Mouse (Mus musculus) erythroblast, adult 5-6 weeks (primary cell): Measurements from ENCODE around the gene Pkd1l1. TPM values are rescaled to one million over a fixed set of nuclear protein-coding genes. Genes with fewer than 3 reads are reported as not detected.

Source experiments
- ATAC-seq: replicated peaks from 2 replicates; pipeline ENCODE4 v1.8.0; 2016; ENCODE audit warnings: moderate number of reproducible peaks, mild to moderate bottlenecking, moderate TSS enrichment, inconsistent platforms; ENCODE audit not compliant: poor library complexity, low FRiP score, severe bottlenecking
- total RNA-seq, 2 experiments: library from RNA; stranded (forward) in 1 of 2; stranded (reverse) in 1 of 2; fragments of 150-400 nt in 1 of 2; fragments of 200-764, 138-1000 nt in 1 of 2; gene quantifications; 2 replicates each; pipeline versions ENCODE4 v1.2.3 to v1.2.4; 2015 to 2017; ENCODE audit warnings: low replicate concordance in 2 of 2

Gene Pkd1l1
- total RNA-seq, 2 experiments from 2014 or later = 0.77 to 3.5 TPM

DNA sequence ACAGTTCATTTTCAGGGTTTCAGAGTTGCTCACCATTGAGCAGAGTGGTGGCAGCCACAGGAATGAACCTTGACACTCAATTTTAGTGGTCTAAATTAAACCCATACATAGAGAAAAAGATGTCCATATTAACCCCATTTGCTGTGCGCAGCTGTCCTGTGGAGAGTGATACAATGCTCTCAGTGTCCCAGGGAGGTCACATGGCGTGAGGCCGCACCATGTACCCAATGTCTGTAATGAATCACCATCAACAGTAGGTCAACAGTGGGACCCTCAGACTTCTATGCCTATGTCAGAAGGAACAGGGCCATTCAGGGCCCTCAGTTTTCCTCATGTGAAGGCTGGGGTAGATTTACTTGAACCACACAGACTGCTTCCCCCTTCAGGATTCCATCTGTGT, 143.5 kb downstream of the Pkd1l1 start:
- no peak for ATAC-seq

DNA sequence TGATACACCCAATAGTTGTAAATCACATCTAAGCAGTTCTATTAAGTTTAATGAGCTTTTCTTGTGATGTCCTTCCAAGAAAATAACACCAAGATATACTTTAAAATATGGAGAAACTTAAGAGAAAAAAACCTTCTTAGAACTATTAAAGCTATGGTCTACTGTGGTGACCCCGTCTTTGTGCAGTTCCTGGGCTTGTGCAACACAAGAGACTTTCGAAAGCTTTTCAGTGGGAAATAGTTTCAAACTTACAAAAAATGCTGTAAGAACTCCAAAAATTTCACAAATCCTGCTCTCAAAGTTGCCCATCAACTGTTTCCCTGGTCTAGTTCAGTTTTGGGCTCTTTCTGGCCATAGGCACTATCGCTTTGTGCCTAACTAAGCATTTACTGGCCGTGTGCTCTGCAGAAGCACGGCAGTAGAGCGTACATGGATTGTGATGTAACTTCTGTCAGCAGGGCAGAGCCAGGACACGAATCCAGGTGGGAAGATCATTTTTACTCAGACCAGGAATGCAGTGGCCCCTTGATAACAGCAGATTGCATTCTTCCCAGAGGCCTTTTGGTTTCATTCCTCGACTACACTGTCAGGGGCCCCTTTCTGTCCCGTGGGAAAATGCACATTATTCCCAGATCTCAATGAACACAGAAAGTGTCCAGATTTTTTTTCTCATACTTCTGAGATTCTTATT, 144.1 kb downstream of the Pkd1l1 start:
- no peak for ATAC-seq

DNA sequence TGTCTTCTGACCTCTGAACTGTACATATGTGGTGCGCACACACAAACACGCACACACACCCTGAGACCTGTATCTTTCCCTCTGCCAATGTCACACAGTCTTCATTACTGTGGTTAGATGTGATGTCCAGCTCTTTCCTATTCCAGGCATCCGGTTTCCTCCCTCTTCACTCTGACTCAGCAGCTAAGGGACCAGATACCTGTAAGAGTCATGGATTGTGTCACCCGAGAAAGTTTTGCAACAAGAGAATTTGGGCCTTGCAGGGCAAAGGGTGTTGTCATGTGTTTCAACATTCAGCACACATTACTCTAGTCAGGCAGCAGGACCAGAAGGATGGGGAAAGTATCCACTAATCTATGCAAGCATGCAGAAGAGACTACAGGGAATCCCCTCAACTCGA, 146.5 kb downstream of the Pkd1l1 start:
- ATAC-seq = no peak

DNA sequence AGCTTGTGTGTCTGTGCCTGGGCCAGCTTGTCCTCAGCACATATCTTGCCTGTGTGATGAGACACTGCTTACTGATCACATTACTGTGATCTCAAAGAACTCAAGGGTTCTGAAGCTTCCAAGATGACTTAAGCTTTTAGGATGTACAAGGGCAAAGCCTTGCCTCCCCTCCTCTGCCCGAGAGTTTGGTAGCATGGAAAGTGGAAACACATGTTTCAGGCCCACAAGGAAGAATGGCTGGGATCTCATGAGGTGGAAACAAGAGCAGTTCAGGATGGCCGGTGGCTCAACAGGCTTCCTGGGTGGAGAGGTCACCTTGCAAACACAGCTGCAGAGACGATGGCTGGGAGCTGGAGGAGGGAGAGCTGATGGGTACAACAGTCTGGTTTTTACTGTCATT, 147.0 kb downstream of the Pkd1l1 start:
- ATAC-seq = no peak

DNA sequence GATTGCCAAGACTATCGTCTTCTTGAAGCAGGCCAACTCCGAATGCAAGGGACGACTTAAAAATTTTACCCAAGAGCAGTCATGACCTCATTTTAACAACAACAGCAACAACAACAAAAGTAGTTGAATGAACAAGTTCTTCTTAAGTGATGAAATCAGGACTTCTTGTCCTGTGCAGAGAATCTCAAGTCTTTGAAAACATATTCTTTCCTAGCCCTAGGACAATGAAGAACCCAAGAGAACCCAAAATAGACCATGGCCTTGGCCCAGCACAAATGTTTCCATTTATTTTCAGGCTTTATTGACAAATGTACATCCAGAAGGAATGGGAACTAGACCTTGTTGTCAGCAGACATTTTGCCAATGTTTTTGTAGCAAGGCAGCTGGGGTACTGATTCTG, 147.7 kb downstream of the Pkd1l1 start:
- no peak for ATAC-seq

DNA sequence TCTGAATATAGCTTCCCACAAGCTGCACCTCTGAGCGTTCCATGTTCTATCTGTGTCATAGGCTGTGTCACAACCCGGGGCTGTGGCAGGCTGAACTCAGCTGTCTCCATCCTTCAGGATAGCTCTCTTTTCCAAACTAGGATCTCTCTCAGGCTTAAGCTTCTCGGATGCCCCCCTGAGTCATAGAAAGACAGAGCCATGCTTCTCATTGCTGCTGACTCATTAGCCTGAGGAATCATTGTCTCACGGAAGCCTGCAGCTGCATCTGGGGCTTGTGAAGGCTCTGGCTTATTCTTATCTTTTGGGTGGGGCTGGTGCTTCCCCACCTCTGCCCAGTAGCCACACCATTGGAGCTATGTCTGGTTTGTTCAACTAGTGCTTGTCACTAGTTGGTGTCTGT, 151.7 kb downstream of the Pkd1l1 start:
- ATAC-seq = no peak

DNA sequence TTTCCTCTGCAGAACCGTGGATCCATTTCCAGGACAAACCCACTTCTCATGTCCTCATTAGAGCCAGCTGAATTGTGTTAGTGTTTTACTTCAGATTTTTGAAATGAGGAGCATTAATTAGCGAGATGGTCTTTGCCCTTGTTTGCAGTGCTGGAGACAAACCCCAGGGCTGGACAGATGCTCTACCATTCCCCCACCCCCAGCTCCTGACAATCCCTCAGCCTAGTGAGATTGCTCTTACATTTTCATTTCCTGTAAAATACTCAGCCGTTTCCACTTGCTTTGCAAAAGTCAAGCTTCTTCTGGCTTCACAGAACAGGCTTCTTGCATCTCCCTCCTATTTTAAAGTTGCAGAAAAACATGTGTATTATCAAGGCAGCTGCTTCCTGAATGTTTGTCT, 155.7 kb downstream of the Pkd1l1 start:
- no peak for ATAC-seq

DNA sequence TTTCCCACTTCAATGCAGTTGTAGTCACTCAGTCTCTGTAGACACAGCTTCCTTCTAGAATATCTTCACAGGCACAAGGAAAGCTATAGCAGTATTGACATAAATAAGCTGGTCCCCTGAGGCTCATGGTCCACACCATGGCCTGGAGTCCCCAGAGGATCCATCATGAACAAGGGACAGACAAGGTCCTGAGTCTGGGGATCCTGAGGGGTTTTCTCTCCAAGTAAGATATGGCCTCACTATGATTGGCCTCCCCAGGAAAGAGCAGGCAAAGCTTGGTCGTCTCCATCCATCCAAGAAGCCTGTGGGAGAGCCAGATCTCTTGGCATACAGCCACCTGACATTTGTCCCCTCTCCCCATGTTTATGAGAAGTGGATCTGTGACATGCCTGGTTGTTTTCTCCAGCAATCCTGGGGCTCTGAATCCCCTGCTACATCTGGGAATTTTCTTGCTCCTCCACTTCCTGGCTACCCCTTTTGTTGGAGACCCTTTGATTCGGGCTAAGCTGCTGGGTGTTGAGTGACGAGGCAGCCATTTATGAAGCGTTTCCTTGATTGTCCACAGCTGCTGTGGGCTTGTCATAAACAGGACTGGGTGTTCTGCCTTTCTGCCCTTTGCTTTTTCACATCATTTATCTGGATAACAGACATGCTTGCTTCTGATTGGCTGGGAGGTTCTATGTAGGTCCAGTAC, 158.8 kb downstream of the Pkd1l1 start:
- no peak for ATAC-seq

DNA sequence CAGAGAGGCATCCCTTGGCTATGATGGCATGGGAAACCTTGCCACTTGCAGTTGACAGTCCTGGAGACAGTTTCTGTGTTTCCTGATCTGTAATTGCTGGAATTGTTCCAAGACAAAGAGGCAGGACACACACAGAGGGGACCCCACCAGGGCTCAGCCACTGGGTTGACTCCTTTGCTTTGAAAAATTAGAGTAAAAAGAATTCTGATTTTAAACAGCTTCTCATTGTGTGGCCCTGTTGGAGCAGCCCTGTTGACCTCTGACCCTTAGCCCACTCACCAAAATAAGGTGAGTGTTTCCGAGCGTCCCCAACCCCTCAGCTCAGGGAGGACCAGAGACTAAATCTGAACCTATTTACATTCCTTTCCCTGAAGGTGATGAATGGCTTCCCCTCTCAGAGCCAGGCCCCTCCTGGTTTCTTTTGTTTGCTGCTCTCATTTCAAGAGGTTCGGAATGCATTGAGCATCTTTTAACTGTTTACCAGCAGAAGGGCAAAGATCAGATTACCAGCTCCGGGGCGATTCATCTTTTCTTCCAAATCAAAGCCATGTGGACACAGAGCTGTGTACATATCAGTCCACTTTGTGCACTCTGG, 161.5 kb downstream of the Pkd1l1 start:
- no peak for ATAC-seq

DNA sequence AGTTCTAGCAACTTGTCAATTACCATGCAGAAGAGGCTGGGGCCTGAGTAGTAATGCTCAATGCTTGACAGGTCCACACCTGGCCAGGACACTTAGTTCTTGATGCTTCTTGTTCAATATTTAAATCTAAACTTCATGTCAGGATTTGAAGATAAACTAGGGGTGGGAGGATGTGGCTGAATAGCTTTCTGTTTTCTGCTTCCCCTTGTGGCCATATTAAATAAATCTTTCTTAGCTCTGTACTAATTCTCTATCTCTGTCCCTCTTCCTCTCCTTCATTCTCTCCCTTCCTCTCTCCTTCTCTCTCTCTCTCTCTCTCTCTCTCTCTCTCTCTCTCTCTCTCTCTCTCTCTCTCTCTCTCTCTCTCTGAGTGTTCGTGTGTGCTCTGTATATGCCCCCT, 163.4 kb downstream of the Pkd1l1 start:
- no peak for ATAC-seq

DNA sequence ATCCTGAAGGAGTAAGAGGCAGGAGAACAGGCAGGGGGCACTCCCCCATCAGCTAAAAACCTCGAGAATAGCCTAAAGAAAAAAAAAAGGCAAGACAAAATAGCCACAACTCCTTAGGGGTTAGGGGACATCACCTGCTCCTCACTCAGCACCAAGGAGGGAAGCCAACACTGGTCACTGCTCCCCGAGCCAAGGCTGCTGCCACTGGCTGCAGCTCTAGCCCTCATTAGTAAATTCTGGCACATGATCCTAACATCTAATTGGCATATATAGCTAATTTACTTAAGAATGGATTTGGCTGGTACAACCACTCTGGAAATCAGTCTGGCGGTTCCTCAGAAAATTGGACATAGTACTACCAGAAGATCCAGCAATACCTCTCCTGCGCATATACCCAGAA, 166.1 kb downstream of the Pkd1l1 start:
- ATAC-seq = no peak

DNA sequence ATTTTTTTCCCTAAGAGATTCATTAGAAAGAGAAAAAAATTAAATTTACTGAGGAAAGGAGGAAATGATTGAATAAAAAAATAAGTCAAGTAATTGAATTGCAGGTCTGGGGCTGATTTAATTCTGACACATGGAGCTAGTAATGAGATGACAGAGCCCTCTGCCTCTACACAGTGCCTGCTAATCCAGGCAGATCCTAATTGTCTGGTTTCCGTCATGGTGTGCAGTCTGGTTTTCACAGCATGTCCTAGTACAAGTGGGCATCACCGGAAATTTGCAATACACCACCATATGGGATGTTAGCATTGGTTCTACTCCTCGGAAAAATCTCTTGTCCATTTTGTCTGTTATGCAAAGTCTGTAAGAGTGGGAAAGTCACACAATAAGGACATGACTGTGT, 168.9 kb downstream of the Pkd1l1 start:
- no peak for ATAC-seq

DNA sequence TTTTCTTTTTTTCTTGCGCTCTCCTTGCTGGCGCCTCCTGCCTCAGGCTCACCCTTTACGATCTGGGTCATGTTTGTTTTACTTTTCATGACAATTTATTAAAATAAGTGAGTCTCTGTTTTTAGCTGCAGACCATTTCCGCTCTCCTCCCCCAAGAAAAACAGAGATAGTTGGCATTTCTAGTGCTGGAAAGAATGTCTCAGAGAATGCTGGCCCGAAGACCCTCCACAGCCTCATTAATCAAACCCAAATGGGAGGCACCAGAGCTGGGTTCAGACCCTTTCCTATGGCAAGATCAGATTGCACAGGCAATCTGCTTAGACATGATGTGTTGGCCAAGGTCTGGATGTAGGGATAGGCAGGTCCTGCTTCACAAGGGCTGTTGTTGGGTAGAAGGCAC, 175.6 kb downstream of the Pkd1l1 start:
- no peak for ATAC-seq

DNA sequence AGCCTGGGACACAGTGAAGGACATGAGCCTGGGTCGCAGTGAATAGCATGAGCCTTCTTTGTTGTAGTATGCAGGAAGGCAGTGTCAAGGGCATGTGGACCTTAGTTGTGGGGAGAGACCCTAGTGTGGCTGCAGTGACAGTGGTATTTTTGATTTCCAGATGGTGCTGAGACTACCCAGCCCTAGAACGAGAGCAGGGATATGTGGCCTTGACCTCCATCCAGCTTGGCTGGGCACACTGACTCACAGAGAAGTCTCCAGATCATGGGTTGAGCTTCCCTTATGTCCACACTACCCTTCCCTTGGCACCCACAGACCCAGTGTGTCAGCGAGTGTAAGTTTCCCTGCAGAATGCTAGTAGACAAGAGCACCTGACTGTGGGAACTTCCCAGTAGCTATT, 178.0 kb downstream of the Pkd1l1 start:
- no peak for ATAC-seq

DNA sequence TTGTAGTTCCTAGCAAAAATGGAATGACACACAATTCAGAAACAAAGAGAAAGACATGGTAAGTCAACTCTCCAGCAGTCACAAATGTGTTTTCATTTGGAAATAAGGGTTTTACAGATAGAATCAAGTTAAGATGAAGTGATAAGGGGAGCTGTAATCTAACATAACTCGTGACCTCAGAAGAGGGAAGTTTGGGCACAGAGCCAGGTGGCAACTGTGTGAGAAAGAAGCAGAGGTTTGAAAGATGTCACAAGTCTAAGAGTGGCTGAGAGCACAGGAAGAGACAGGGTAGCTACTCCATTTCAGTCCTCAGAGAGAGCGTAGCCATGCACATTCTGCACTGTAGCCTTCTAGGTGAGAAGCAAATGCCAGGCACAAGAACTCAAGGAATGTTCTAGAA, 180.9 kb downstream of the Pkd1l1 start:
- ATAC-seq = no peak

DNA sequence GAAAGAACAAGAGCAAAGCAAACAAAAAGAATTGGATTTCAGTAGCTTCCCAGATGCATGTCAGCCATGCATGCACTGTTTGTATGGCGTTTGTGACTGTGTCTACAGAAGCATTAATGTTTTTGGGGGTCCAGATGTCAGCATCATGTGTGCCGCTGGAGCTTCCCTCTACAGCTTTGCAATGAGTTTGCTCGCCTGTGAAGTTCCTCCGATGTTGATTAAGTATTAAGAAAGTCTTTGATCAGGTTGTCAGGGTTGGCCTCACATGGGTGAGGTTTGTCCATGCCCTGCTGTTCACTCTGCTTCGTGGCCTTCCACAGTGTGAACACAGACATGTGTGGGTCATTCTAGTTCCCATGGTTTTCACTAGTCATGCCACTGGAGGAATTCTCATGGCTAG, 183.9 kb downstream of the Pkd1l1 start:
- no peak for ATAC-seq

DNA sequence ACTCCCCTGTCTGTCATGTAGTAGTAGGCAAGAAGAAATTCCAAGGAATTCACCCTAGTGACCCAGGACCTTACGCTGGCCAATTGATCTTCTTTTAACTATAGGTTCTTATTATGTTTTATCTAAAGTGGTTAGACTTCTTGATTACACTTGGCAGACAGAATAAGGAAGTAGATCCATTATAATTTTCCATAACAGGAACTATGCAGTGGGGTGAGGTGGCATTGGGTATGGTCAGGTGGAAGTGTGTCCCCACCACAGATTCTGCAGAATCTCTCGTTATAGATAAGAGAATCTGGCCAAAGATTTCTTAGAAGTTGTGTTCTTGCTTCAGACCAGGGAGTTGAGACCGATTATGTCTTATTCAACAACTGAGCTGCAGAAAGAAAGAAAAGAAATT, 185.5 kb downstream of the Pkd1l1 start:
- ATAC-seq = no peak

DNA sequence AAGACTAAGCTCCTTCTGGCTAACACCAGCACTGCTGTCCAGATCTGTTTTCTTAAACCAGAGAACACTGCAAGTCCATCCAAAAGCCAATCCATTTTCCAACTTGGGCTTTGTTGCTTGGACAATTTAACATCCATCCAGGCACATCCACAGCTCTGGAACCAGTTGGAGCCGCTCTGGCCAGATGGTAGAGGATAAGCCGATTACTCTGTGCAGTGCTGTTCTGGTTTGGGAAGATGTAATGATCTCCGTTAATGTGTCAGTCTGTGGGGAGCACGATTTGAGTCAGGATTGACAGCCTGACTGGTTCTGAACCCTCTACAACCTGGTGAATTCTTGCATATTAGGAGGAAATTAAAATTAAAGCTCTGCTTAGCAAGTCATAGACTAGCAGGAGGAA, 188.7 kb downstream of the Pkd1l1 start:
- ATAC-seq = no peak

DNA sequence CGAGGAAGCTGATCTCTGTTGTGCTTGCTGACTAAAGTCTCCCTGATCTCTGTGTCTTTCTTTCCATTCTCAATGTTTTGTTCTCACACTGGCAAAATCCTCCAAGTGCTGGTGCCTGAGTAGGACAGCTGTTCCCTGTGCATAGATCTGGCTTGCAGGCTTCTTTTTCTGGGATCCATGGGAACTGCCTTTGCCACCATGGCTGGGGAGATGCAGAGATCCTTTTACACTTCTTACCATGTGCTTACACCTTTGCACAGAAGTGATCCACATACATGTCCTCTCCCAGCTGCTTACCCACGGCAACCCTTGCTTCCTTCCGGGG, 191.0 kb downstream of the Pkd1l1 start:
- ATAC-seq = no peak

DNA sequence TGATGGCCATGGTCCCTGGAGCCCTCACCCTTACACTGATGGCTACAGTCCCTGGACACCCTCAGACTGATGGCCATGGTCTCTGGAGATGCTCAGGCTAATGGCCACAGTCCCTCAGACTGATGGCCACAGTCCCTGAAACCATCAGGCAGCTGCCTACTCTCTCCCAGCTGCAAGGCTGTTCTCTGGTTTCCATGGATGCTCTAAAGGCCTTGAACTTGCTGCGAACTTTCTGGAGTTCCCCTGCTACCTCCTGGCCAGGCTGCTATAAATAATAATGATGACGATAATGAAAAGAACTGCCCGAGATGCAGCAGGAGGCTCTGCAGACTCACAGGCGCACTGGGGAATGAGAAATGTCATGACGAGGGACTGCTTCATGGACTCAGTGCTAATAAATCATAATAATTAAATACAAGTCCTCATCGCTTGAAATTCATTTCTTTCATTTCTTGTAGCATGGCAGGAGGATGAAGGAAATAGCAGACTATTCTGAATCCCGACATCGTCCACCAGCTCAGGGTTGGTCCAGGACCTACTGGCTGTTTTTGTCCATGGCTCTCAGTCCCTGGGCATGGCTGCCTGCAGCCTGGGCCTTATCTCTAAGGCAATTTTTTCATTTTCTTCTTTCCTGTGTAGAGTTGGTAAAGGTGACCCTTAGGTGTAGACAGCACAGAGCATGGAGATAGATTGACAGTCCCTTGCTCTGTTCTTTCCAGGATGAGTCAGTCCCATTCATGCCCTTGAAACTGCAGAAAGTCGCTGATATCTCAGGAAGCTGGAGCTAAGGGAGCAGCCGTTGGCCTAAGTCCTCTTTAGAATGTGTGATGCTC, 191.5 kb downstream of the Pkd1l1 start:
- ATAC-seq = no peak

DNA sequence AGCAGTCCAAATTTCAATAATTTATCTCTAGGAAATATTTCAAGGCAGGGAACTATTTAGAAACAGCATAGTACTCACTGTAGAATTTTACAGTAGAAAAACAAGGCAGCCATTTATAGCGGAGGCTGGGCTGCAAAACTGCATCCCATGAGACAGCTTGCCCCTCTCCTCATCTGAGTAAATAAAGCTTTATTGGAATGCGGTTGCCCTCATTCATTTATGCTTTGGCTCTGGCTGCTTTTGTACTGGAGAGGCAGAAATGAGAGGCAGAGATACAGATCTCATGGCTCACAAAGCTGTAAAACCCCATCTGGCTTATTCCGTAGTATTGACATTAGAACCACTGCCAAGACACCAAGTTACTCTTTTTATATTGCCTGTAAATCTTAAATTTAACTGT, 193.6 kb downstream of the Pkd1l1 start:
- ATAC-seq = no peak
